ENCODE assay signal across 1 mouse cellular context in the genomic region with DNA sequence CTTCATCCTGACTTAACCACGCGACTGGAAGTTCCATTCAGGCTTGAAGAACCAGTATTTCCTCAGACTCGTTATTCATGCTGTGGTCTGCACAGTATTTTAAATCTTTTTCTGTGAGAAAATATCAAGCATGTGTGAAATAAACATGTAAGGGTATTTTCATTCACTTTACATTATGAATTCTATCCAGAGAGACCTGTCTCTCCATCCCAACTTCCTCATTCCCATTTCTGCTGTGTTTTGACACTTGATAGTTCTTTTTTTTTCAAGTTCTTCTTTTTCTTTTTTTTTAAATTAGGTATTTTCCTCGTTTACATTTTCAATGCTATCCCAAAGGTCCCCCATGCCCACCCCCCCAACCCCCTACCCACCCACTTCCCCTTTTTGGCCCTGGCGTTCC.
TF ChIP-seq lines count a peak whose summit lies in the region.

No protein-coding gene starts in this region.

TF ChIP-seq in CH12.LX, 34 proteins besides CTCF, POLR2A, EP300 and RAD21 (continued from another document):
- TF ChIP-seq JUND (conservative IDR thresholded peaks at IDR 0.05; ENCODE audit: low read depth, low read length) (no peak), JUN (IDR thresholded peaks at IDR 0.05; ENCODE audit: insufficient read depth, low read depth, low read length) (no peak), ZNF384 (IDR thresholded peaks at IDR 0.05; ENCODE audit: low read depth, low read length) (peak; percentile 70), ETS1 (conservative IDR thresholded peaks at IDR 0.05; ENCODE audit: low read depth, low read length) (no peak), PAX5 (IDR thresholded peaks at IDR 0.05; ENCODE audit: low read length) (no peak), MYC (IDR thresholded peaks at IDR 0.05; ENCODE audit: low read depth, low read length) (no peak), IRF4 (IDR thresholded peaks at IDR 0.05; ENCODE audit: low read depth, low read length) (no peak; the same call in 1 of the 2 replicates), ZMIZ1 (IDR thresholded peaks at IDR 0.05; ENCODE audit: low read depth, low read length) (no peak), MXI1 (IDR thresholded peaks at IDR 0.05; ENCODE audit: low read depth, low read length) (no peak; the same call in 1 of the 2 replicates), MAZ (IDR thresholded peaks at IDR 0.05; ENCODE audit: low read depth, low read length) (no peak), CHD2 (IDR thresholded peaks at IDR 0.05; ENCODE audit: low read length) (no peak), TCF12 (IDR thresholded peaks at IDR 0.05; ENCODE audit: low read depth, low read length) (no peak), TBP (conservative IDR thresholded peaks at IDR 0.05; ENCODE audit: low read depth, low read length) (no peak)
TF ChIP-seq in CH12.LX: peak in this region for 4.
